ENCODE assay signal across 27 mouse cellular contexts in the genomic region with DNA sequence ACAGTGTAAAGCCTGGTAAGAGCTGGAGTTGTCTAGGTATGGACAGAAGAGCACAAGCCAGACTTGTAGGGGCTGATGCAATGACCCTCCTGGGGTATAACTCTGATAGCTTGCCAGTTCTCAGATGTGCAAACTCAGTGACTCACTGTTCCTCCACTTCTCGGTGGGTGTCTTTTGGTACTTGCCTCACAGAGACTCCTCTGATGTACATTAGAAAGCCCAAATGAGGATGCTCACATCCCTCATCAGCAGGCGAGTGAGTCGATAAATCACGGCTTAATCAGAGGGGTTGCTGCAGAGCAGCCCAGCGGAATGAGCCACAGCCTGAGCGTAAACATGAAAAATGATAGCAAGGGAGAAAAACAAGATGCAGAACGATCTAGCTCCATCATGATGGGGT. TPM values are rescaled to one million over a fixed set of nuclear protein-coding genes. Genes with fewer than 3 reads are reported as not detected.
A peak's percentile ranks its signal among the peaks of the same experiment; 100 is the strongest.
DNase-seq lines count a peak whose midpoint lies in the region; ATAC-seq and TF ChIP-seq lines count a peak whose summit lies in the region.
"Had no signal": no experiment of that assay in that cellular context is flagged by ENCODE, and none has a peak within 500 bp of the region (broad histone marks: within the 10 kb centered on the region; RNA-seq: fewer than 3 reads in every experiment).

No protein-coding gene starts in this region.

- TF ChIP-seq CTCF in left cerebral cortex, adult 2 months (IDR thresholded peaks at IDR 0.05) = no peak

- H3K27ac ChIP-seq in left cerebral cortex, adult 2 months = no peak overlapping the region
- H3K27ac ChIP-seq: embryonic facial prominence, embryonic 15.5 days; forebrain, embryonic 10.5 days; gastrocnemius, adult 2 months; heart, embryonic 13.5 days; hindbrain, embryonic 12.5 days had no signal

- H3K4me3 ChIP-seq in left cerebral cortex, adult 2 months = no peak overlapping the region
- H3K4me3 ChIP-seq: embryonic facial prominence, embryonic 15.5 days; erythroblast, embryonic 14.5 days; forebrain, embryonic 10.5 days; gastrocnemius, adult 2 months; heart, embryonic 13.5 days; hindbrain, embryonic 12.5 days had no signal

- no peak for DNase-seq in frontal cortex, postnatal 25 days (ENCODE audit: low spot score in 2 of 2)
- peak; percentile 4 to 37 for DNase-seq in layer of hippocampus, adult 18-20 months (ENCODE audit: low spot score in 2 of 2)
- no peak for DNase-seq in layer of hippocampus, postnatal 25 days (ENCODE audit: extremely low spot score in 1 of 2, low spot score in 1 of 2)
- DNase-seq in left cerebral cortex, adult 2 months (ENCODE audit: extremely low spot score in 1 of 2, low spot score in 2 of 2) = peak; percentile 14 to 17
- DNase-seq in left cerebral cortex, postnatal 4 days = no peak
- DNase-seq in right cerebral cortex, postnatal 25 days = peak; percentile 16
- DNase-seq in right cerebral cortex, postnatal 14 days = no peak
- DNase-seq: adrenal gland, adult 8-10 months; adrenal gland, postnatal 36 days; B cell, adult 2 months; cerebellum, adult 11 months; cerebellum, adult 8-10 months; cerebellum, postnatal 14 days; embryo, embryonic 11 days; gastrocnemius, adult 2 months; gastrocnemius, postnatal 25 days; heart, postnatal 4 days had no signal

- ATAC-seq in frontal cortex, adult (ENCODE audit: low TSS enrichment) = peak; percentile 64; the same call in 1 of the 2 replicates
- ATAC-seq: CD4-positive, CD25-positive, alpha-beta regulatory T cell, adult 4 months; forebrain, embryonic 14.5 days had no signal

- intact Hi-C loops in left cerebral cortex, adult 2 months (cut with DNase I) = no loop called here
- intact Hi-C loops in left cerebral cortex, postnatal 4 days (cut with DNase I) = no loop called here

RNA-seq across cellular contexts. Expression of a gene that starts 46.2 kb away (rescaled TPM):
- 1 to 10 TPM; 5.0 to 6.9 TPM for total RNA-seq in layer of hippocampus, adult 18-20 months (2021)
- 1 to 10 TPM; 6.4 to 8.0 TPM for total RNA-seq in layer of hippocampus, postnatal 25 days (2021)
- 1 to 10 TPM; 1.8 to 2.5 TPM for total RNA-seq in left cerebral cortex, adult 2 months (2021)
- 10 to 100 TPM; 44.8 to 46.7 TPM for total RNA-seq in left cerebral cortex, postnatal 4 days (2021)
- total RNA-seq: common myeloid progenitor, adult 5-6 weeks; granulocyte monocyte progenitor cell, adult 5-6 weeks had no signal

Comparison
In these comparisons a context has a peak if more than half of its experiments do, and no peak if none do; other contexts are left out.
1. DNase-seq: peak in layer of hippocampus, adult 18-20 months (2 of 2), left cerebral cortex, adult 2 months (2 of 2) and right cerebral cortex, postnatal 25 days (single experiment); none in frontal cortex, postnatal 25 days (0 of 2), layer of hippocampus, postnatal 25 days (0 of 2), left cerebral cortex, postnatal 4 days (single experiment) and right cerebral cortex, postnatal 14 days (single experiment).
2. RNA of a gene that starts 46.2 kb away (total RNA-seq): 44.8 to 46.7 TPM in left cerebral cortex, postnatal 4 days; 6.4 to 8.0 TPM in layer of hippocampus, postnatal 25 days, 5.0 to 6.9 TPM in layer of hippocampus, adult 18-20 months and 1.8 to 2.5 TPM in left cerebral cortex, adult 2 months; every median in the first group is over 4 times any median in the second.